Mouse (Mus musculus): ENCODE results near the gene Hexdc.

Hexdc gene

DNA sequence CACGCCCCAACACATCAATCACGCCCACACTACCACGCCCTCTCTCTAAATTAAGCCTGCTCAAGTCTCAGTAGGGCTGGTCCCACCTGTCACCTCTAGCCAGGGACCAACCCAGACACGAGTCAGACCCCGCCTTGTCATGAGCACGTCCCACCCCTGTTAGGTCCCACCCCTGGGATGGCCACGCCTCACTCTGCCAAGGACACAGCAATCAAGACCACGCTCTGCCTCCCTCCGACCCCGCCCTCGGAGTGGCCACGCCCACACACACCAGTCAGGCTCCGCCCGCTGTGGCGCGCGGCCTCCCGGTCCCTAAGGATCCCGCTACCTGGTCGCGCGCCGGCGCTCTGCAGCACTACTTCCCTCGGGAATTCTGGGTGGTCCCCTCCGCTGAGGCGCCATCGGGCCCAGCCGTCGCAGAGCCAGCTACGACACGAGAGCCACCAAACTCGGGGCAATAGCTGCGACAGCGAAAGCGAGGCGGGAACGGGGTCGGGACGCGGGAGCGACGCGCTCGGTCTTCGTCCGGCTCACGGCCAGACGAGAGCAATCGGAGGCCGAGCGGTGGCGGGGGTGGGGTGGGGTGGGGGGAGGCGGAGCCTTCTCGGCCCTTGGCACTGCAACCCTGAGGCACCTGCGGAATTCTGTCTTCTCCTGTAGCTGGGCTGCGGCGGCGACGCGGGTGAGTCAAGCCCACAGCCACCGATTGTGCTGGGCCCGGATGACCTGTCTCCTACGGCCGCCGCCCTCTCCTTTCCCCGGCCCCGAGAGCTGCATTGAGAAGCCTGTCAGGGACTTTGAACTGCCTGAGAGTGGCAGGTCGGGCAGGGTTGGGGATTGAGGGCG is at the start of gene Hexdc, which contains the start of gene Ogfod3:
TSS of gene Hexdc (plus strand) at position 273 of the 846 bp plus-strand sequence.
TSS of gene Ogfod3 (minus strand) at position 551 of the 846 bp plus-strand sequence.
- peak; percentile 97 for DNase-seq

DNA sequence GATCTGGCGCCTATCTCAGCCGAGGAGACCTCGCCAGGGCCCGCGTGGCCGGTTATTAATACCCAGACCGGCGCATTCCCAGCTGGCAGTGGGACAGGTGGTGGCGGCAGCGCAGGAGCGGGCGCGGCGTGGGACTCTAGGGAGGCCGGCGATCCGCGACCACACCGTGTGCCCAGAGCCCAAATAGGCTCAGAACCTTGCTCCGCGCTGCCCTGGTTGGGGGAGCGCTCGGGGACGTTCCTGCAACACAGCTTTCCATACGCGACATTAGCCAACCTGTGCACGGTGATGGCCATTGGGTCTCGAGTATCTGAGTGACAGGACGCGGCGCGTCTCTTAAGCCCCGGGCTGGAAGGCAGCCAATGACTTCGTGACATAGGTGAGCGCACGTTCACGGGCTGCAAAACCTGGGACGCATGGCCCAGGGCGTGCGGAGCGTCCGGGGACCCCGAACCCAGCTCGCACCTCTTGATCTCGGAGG is 47.8 kb upstream of the Hexdc start:
- DNase-seq: peak; percentile 20

DNA sequence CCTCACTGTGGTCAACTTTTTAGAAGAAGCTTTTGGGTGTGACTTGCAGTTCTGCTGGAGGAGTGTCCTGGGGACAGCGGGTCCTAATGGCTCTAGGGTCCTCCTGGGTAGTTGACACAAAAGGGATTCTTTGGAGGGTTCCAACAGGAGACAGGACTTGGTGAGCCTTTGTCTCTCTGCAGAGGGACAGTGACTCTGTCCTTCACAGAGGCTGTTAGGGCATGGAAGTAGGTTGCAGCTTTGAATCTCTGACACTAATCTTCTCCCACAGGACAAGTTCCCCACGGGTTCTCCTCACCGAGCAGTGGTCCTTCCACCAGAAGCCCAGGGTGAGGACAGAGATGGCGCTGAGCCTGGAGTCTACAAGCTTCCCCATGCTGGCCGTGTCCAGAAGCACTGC is 44.3 kb upstream of the Hexdc start, which contains the start of gene Uts2r:
TSS of gene Uts2r (plus strand) at position 301 of the 400 bp plus-strand sequence.
- no peak for DNase-seq

DNA sequence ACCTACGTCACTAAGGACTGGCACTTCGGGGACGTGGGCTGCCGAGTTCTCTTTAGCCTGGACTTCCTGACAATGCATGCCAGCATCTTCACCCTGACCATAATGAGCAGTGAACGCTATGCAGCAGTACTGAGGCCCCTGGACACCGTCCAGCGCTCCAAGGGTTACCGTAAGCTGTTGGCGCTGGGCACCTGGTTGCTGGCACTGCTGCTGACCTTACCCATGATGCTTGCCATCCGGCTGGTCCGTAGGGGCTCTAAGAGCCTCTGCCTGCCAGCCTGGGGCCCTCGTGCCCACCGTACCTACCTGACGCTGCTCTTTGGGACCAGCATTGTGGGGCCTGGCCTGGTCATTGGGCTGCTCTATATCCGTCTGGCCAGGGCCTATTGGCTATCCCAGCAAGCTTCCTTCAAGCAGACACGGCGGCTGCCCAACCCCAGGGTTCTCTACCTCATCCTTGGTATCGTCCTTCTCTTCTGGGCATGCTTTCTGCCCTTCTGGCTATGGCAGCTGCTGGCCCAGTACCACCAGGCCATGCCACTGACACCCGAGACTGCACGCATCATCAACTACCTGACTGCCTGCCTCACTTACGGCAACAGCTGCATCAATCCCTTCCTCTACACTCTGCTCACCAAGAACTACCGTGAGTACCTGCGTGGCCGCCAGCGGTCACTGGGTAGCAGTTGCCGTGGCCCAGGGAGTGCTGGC is 43.4 kb upstream of the Hexdc start:
- DNase-seq: no peak

DNA sequence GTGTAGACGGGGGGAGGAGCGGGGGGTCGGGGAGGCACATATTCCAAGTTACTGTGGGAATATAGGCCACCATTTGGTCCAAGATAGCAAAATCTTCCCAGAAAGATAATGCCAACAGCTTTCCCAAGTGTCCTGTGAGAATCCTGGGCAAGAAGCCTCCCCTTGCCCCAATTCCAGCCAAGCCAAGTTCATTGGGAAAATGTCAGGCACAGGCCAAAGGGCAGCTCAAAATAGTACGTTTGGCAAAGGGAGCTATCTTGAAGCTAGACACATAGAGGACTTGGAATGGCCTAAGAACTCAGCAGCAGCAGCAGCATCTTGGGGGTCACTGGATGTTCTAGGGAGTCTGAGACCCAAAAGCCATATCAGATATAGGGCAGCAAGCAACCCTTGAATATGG is 40.5 kb upstream of the Hexdc start:
- no peak for DNase-seq

DNA sequence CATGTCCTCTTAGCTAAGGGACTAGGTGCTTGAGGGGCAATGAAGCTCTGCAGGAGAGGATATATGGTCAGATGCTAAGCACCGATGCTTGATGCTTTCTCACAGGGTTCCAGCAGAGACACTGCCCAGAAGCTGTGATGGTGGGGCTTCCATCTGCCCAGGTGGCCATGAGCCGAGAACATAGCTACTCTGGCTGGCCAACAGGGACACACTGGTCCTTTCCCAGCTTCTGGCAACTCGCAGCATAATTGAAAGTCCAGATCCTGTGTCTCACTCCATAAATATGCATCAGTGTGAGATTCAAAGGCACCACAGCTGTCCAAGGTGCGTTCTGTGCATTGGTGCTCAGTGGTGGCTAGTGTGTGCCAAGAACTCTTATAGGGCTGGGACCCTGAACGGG is 31.0 kb upstream of the Hexdc start:
- DNase-seq: no peak

DNA sequence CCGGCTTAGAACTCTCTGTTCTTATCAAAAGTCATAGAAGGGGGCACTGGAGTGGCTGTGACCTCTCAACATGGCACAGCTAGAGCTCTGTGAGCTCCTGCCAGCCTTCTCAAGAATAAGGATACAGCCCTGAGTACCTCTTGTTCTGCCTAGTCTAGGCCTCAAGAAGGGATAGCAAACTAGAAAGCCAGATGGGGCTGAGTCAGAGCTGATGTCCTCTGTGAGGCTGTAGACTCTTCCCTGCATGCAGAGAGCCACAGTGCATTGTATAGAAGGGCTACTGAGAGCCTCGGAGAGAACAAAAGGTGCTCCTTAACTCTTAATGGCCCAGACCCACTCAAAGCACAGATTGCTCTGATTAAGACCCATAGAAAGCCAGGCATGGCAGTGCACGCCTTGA is 30.0 kb upstream of the Hexdc start:
- DNase-seq: no peak

DNA sequence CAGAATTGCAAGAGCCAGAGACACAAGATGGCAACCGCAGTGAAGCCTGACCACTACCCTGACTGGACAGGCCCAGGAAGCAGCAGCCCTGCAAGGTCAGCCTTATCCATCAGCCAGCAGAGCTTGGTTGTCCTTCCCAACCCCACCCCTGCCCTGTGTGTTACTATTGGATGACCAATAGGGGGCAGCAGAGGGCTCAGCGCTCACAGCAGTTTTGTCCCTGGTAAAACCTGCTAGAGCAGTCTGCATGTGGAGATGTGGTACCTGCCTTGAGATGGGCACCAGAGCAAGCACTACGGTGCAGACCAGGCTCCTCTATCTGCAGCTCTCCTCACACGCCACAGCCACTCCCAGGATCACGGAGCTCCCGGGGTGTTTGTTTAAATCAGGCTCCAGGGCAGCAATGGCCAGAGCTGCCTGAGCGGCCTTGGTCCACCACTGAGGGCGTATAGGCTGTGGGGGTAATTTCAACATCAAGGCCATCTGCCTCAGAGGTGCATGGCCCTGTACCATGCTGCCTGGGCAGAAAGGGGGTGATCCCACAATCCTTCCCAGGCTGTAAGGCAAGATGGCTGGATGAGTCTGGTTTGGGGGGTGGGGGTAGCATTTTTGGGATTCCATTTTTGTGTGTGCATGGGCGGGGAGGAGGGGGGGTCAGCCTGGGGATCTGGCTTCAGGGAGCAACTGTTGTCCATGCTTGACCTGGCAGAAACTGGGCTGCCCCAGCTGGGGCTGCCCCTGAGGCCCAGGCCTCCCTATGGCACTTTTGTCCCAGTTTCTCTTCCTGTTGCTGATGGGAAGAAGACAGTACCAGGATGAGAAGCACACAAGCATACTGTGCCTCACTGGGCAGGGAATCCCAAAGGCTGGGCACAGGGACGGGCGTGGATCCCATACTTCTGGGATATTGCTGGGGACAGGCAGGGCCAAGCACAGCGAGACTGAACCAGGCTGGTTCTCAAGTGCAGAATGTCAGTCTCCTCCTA is 27.7 kb upstream of the Hexdc start:
- DNase-seq: peak; percentile 57

DNA sequence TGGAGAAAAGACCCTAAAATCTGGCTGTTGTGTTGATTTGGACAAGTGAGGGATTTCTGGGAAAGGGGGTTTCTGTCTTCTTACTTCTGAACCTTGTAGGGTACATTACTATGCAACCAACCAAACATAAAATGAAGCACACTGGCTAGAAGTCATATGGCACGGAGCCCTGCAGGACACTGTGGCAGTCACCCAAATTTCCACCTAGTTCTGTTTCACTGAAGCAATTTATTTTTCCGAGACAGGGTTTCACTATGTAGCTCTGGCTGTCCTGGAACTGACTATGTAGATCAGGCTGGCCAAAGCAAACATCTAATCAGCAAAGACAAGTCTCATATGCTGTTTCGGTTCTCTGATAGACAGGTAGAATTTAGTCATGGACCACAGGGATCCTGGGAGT is 14.6 kb upstream of the Hexdc start:
- peak; percentile 43 for DNase-seq

DNA sequence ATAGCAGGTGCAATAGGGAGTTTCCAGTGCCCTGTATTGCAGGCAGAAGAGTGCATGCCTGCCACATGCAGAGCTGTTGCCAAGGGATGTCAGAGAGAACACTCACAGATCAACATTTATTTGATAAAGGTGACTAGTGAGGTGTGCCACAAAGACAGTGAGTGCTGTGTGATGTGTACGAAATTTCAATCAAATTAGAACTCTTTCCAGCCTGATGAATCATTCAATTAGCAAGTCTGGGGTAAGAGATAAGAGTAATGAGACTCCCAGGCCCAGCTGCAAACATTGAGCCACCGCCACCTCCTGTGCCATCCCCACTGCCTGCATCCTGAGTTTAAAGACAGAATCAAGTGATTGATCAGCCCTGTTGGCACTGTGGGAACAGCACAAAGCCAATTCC is 11.5 kb upstream of the Hexdc start:
- no peak for DNase-seq

DNA sequence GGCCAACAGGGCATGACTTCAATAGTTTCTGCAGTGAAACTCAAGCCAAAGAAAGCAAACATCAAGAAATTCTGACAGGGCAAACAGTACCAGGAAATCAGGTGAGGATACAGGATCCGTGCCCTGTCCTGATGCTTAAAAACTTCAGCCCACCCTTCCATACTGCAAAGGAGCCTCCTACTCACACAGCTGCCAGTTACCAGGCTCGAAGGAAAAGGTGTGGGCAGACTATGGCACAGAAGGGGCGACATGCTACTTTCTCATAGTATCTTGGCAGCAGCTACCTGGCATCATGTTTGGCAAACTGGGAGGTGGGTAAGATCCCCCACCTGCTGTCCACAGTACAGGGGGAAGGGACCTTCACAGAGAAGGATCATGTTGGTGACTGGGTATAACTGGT is 10.8 kb upstream of the Hexdc start:
- no peak for DNase-seq

DNA sequence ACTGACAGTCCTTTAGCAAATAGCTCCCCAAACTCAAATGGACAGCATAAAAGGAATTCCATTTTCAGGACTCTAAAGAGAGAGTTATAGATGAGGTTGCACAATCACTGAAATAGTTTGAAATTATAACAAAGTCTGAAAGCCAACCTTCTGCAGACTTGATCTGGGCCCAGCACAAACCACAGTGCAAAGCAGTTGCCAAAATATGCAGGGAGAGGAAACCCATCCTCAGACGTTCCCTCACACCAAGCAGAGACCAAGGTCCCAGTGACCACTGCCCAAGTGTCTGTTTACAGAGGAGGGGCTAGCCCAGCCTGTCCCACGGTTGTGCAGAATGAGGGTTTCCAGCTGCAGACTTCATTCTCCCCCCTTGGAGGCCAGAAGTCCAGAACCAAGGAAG is 5.6 kb upstream of the Hexdc start:
- DNase-seq: peak; percentile 16

DNA sequence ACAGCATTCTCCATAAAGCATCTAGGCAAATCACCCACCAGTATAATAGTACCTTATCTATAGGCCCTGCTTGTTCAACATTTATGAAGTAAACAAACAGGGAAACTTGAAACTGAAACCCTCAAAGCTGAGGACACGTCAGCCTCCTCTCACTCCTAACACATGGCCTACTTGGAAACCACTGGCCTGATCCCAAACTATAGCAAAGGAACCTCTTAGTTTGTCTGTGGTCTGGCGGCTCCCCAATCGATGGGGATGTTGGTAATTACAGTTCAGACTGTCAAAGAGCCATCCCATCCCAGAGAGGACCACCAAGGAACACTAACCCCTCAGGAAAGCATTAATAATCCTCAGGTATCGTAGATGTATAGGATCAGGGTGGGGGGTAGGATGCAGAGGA is 4.4 kb upstream of the Hexdc start:
- DNase-seq: no peak

DNA sequence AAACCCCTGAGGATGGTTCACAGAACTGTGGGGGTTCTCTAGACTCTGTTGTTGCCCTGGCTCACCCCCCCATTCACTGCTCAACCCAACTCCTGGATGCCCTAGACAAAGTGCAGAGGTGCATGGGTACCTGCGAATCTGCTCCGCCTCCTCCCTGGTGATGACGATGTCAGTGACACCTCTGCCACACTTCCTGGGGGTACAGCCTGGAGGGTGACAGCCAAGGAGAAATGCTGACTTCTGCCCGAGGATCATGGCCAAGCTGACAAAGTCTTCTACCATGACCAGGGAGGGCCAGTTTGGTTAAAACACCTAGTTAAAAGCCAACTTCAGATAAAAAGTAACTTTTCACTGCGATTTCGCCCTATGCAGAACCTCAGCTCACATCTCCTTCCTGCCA is 3.5 kb upstream of the Hexdc start:
- DNase-seq: no peak

DNA sequence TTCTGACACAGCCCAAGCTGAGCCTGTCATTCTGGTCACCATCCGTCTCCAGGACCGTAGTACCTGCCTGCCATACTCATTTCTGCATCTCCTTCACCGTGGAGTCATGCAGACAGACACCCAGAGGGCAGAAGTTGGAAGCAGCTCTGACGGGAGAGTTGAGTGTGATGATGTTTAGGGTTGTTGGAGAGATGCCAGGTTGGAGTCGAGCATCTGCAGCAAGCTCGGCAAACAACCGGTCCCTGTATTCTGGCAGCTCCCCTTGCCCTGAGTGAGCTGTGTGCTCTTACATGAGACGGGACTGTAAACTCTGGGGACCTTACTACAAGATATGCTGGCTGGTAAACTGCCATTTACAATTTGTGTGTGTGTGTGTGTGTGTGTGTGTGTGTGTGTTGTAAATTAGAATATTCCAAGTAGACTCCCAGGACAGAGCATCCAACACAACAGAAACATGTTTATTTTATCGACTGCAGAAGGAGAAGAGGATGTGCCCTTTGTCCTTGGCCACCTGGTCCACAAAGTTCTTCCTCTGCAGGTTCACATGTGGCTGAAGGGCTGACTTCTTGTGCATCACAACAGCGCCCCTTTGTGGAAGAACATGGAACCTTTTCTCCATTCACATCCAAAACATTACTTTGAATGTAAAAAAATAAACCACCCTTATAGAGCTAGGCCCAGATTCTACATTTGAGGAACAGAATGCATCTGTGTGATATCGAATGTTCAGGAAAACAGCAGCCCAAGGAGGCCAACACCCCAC is 2.6 kb upstream of the Hexdc start:
- peak; percentile 60 for DNase-seq

DNA sequence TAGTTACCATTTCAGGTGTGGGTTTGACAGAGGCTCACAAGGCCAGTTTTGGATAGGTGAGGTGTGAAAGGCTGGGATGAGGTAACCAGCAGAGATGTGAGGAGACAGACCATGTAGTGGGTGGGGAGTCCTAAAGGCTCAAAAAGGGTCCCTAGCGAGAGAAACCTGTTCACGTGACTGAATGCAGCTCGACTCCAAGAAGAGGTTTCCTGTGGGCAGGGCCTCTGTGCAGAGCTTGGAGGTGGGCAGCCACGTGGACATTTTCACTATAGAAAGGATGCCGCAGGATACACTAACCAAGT is 423 bp upstream of the Hexdc start:
- no peak for DNase-seq

DNA sequence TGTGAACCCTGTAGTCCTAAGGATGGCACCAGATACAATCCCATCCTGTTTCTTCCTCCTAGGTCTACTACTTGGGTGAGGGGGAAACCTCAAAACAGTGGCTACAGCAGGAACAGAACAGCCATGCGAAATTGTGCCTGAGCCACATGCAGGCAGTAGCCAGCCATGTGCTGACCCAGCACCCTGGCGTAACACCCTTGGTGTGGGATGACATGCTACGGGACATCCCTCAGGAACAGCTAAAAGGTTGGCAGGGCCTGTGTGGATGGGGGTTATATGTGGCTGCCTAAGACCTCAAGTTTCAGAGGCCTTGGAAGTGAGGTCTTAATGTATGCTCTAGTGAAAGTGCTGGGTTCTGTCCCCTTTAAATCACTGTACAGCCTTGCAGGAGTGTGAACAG is 12.6 kb downstream of the Hexdc start:
- no peak for DNase-seq

DNA sequence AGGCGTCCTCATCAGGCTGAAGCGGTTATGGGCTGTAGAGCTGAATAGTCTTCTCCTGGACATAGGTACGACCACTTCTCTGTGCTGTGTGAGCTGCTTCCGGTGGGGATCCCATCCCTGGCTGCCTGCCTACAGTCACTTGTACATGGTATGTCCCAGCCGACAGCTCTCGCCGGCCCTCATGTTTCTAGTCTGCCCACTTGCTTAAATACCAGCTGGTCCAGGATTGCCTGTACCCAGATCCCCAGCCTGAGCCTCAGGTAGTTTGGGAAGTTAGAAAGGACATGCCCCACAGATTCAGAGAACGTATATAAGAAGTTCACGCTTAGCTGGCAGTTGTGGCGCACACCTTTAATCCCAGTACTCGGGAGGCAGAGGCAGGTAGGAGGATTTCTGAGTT is 15.5 kb downstream of the Hexdc start:
- no peak for DNase-seq

DNA sequence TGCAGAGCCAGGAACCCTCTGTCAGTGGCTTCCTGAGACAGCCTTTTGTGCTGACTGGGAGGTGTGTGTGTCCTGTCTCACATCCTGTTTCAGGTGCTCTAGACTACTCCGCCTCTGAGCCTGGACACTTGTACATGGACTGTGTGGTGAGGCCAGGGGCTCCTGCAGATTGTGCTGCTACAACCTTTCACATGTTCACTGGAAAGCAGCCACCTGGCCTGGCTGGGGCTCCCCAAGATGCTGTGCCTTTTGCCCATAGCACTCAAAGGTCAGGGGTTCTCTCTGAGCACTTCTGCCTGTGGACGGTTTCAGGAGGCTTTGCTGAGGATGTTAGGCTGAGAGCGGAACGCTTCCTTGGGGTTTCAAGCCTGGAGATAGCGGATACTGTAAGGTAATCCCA is 16.5 kb downstream of the Hexdc start:
- no peak for DNase-seq

DNA sequence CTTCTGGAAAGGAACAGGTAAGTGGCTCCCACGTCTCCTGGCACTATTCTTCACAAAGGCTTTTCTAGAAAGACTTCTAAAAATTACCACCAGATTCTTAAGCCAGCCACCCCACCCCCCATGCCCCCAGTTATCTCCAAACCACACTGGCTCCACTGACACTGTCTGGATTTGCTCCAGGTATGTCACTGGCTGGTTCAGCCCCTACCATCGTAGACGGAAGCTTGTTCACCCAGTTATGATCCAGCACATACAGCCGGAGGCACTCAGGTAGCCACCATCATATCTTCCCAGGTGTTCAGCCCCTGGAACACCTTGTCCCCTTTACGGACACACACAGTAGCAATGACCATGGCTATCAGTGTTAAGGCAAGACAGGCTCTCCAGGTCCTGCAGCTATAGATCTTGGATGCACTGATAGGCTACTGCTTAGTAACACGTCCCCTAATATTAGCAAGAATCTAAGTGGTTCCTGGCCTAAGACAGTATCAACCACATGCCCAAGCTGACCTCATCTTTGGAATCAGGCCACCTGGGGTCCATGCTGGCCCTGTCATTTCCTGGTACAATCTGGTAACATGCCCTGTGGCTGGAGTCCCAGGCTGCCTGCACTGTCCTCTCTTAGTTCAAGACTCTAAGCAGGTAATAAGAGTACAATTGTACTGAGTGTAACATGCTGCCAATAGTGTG is 17.2 kb downstream of the Hexdc start:
- no peak for DNase-seq

All from kidney, postnatal 14 days (tissue).